Mouse (Mus musculus): Measurements from ENCODE around the gene Pald1.

GRCm38 (mm10) chr10:61381823-61382222 is 1.5 kb downstream of the Pald1 start:
- no peak for TF ChIP-seq CTCF (IDR thresholded peaks at IDR 0.05; ENCODE audit: low read depth)
- no peak for TF ChIP-seq EP300 (IDR thresholded peaks at IDR 0.05; ENCODE audit: low read depth)
